Mouse (Mus musculus): Measurements from ENCODE around the gene Sftpd. TPM values are rescaled to one million over a fixed set of nuclear protein-coding genes. Genes with fewer than 3 reads are reported as not detected.

Gene Sftpd
- polyA plus RNA-seq, 1 experiment from 2014 or later: not detected

- no peak for ATAC-seq (ENCODE audit: insufficient read depth, low FRiP score, low TSS enrichment)
- no peak overlapping the region for H3K9ac ChIP-seq (ENCODE audit: low read length)
- H3K27ac ChIP-seq (ENCODE audit: low read depth, low read length): no peak overlapping the region
- no peaks in the 10 kb centered on the region for H3K4me1 ChIP-seq (ENCODE audit: control insufficient read depth, insufficient read depth, low read length)
- H3K4me2 ChIP-seq (ENCODE audit: low read depth): no peak overlapping the region
- no peak for DNase-seq (ENCODE audit: low spot score)
- no peaks in the 10 kb centered on the region for H3K9me3 ChIP-seq (ENCODE audit: control insufficient read depth, low read length)
- no peaks in the 10 kb centered on the region for H3K36me3 ChIP-seq (ENCODE audit: control insufficient read depth, insufficient read depth, low read length)
- H3K4me3 ChIP-seq (ENCODE audit: low read depth, low read length): no peak overlapping the region
- H3K27me3 ChIP-seq (ENCODE audit: control insufficient read depth, insufficient read depth, low read length): no peaks in the 10 kb centered on the region
- WGBS: 88% methylated on average over 5 of the region's 5 CpGs
Observed at GRCm38 (mm10) chr14:41124683-41125082, 60.3 kb downstream of the Sftpd start.

Other genes starting within 250 kb of the Sftpd start
- 118 and 125 TPM in 2 replicates for gene Tspan14, start 218.3 kb downstream of the Sftpd start, polyA plus RNA-seq (2014; fragmentation: Nextera tagmentation; extraction: Ambion mirVana)
- 48.5 and 48.8 TPM in 2 replicates for gene Fam213a, start 171.4 kb downstream of the Sftpd start, polyA plus RNA-seq (2014; fragmentation: Nextera tagmentation; extraction: Ambion mirVana)
- 0.51 and 0.58 TPM in 2 replicates for gene Dydc2, start 115.9 kb downstream of the Sftpd start, polyA plus RNA-seq (2014; fragmentation: Nextera tagmentation; extraction: Ambion mirVana)
- not detected in 2 replicates for gene Dydc1, start 112.2 kb downstream of the Sftpd start, polyA plus RNA-seq (2014; fragmentation: Nextera tagmentation; extraction: Ambion mirVana)
- gene Mat1a, start 80.1 kb downstream of the Sftpd start, polyA plus RNA-seq (2014; fragmentation: Nextera tagmentation; extraction: Ambion mirVana): not detected in 2 replicates
- gene Sftpa1, start 53.4 kb downstream of the Sftpd start, polyA plus RNA-seq (2014; fragmentation: Nextera tagmentation; extraction: Ambion mirVana): not detected in 2 replicates
- not detected in 2 replicates for gene Mbl1, start 33.7 kb downstream of the Sftpd start, polyA plus RNA-seq (2014; fragmentation: Nextera tagmentation; extraction: Ambion mirVana)
- not detected in 2 replicates for gene Gm2832, start 93.7 kb upstream of the Sftpd start, polyA plus RNA-seq (2014; fragmentation: Nextera tagmentation; extraction: Ambion mirVana)
- not detected in 2 replicates for gene Gm5798, start 163.5 kb upstream of the Sftpd start, polyA plus RNA-seq (2014; fragmentation: Nextera tagmentation; extraction: Ambion mirVana)
- not detected in 2 replicates for gene Gm7945, start 201.2 kb upstream of the Sftpd start, polyA plus RNA-seq (2014; fragmentation: Nextera tagmentation; extraction: Ambion mirVana)
- gene Gm6482, start 223.1 kb upstream of the Sftpd start, polyA plus RNA-seq (2014; fragmentation: Nextera tagmentation; extraction: Ambion mirVana): not detected in 2 replicates

Data from neural tube, embryonic 11.5 days (tissue).